ENCODE assay signal across 8 mouse cellular contexts in genomic region chr19:5877618-5878361, GRCm38 (mm10). TPM values are rescaled to one million over a fixed set of nuclear protein-coding genes. Genes with fewer than 3 reads are reported as not detected.
DNase-seq lines count a peak whose midpoint lies in the region; ATAC-seq and TF ChIP-seq lines count a peak whose summit lies in the region.

Gene Slc25a45 (plus strand): TSS chr19:5877808.

- 41% methylated on average over 15 of the region's 15 CpGs for WGBS in forebrain, embryonic 12.5 days
- 32% methylated on average over 15 of the region's 15 CpGs for WGBS in heart, embryonic 16.5 days
- 25% methylated on average over 15 of the region's 15 CpGs for WGBS in liver, embryonic 15.5 days (ENCODE audit: insufficient replicate concordance)
- WGBS in neural tube, embryonic 13.5 days = 44% methylated on average over 15 of the region's 15 CpGs

- DNase-seq in c-Kit-positive CD71-positive TER-119-negative erythroid progenitor cells, embryonic 14.5 days (ENCODE audit: low read depth) = peak; percentile 42
- peak; percentile 85 to 91 for DNase-seq in kidney, postnatal 4 days
- DNase-seq in testis, postnatal 10 days (ENCODE audit: low spot score) = peak; percentile 80

- ATAC-seq in forebrain, embryonic 12.5 days (ENCODE audit: low FRiP score) = peak; percentile 33; the same call in 1 of the 2 replicates
- peak; percentile 66; the same call in 1 of the 2 replicates for ATAC-seq in heart, embryonic 16.5 days (replicated peaks; ENCODE audit: extremely low read depth, insufficient read depth, low FRiP score)
- ATAC-seq in liver, embryonic 15.5 days (ENCODE audit: insufficient read depth) = peak; percentile 53
- no peak for ATAC-seq in neural tube, embryonic 13.5 days (ENCODE audit: low read depth)

- H3K27me3 ChIP-seq in E14TG2a.4 (ENCODE audit: insufficient read depth, low read length) = no peaks in the 10 kb centered on the region
- H3K27me3 ChIP-seq in forebrain, embryonic 12.5 days = no peaks in the 10 kb centered on the region
- H3K27me3 ChIP-seq in heart, embryonic 16.5 days (ENCODE audit: control insufficient read depth, insufficient read depth, low read length) = no peaks in the 10 kb centered on the region
- no peaks in the 10 kb centered on the region for H3K27me3 ChIP-seq in liver, embryonic 15.5 days
- H3K27me3 ChIP-seq in neural tube, embryonic 13.5 days = no peaks in the 10 kb centered on the region

- H3K9ac ChIP-seq in forebrain, embryonic 12.5 days = no peak within 1 kb of the TSS
- H3K9ac ChIP-seq in heart, embryonic 16.5 days (ENCODE audit: low read length) = peak within 1 kb of the TSS; percentile 73
- H3K9ac ChIP-seq in liver, embryonic 15.5 days = peak within 1 kb of the TSS; percentile 43
- H3K9ac ChIP-seq in neural tube, embryonic 13.5 days = peak within 1 kb of the TSS; percentile 41

- H3K4me2 ChIP-seq in forebrain, embryonic 12.5 days = 0 out of 2 replicates have a peak within 1 kb of the TSS, but pooled peaks have one; percentile 0
- peak within 1 kb of the TSS; percentile 58 for H3K4me2 ChIP-seq in heart, embryonic 16.5 days (ENCODE audit: low read depth, low read length)
- peak within 1 kb of the TSS; percentile 48 for H3K4me2 ChIP-seq in liver, embryonic 15.5 days
- peak within 1 kb of the TSS; percentile 28 for H3K4me2 ChIP-seq in neural tube, embryonic 13.5 days

- peak; percentile 42; the same call in 1 of the 2 replicates for TF ChIP-seq CTCF in E14TG2a.4 (conservative IDR thresholded peaks at IDR 0.05; ENCODE audit: low read length)

- peak within 1 kb of the TSS; percentile 43 for H3K4me3 ChIP-seq in E14TG2a.4 (replicated peaks; ENCODE audit: low read length)
- no peak within 1 kb of the TSS for H3K4me3 ChIP-seq in forebrain, embryonic 12.5 days (replicated peaks)
- H3K4me3 ChIP-seq in heart, embryonic 16.5 days (ENCODE audit: low read length) = peak within 1 kb of the TSS; percentile 43
- peak within 1 kb of the TSS; percentile 36 for H3K4me3 ChIP-seq in liver, embryonic 15.5 days (replicated peaks)
- H3K4me3 ChIP-seq in neural tube, embryonic 13.5 days = no peak within 1 kb of the TSS

- 0 out of 2 replicates have a peak within 1 kb of the TSS, but pooled peaks have one; percentile 31 for H3K27ac ChIP-seq in forebrain, embryonic 12.5 days
- peak within 1 kb of the TSS; percentile 88 for H3K27ac ChIP-seq in heart, embryonic 16.5 days (ENCODE audit: low read length)
- H3K27ac ChIP-seq in liver, embryonic 15.5 days (replicated peaks) = peak within 1 kb of the TSS; percentile 74
- H3K27ac ChIP-seq in neural tube, embryonic 13.5 days (replicated peaks) = peak within 1 kb of the TSS; percentile 59; the same call in 1 of the 2 replicates

- no peaks in the 10 kb centered on the region for H3K9me3 ChIP-seq in E14TG2a.4 (ENCODE audit: low read length)
- H3K9me3 ChIP-seq in forebrain, embryonic 12.5 days = no peaks in the 10 kb centered on the region
- H3K9me3 ChIP-seq in heart, embryonic 16.5 days (replicated peaks; ENCODE audit: control insufficient read depth, low read length) = no peaks in the 10 kb centered on the region
- no peaks in the 10 kb centered on the region for H3K9me3 ChIP-seq in liver, embryonic 15.5 days (replicated peaks)
- H3K9me3 ChIP-seq in neural tube, embryonic 13.5 days = no peaks in the 10 kb centered on the region

- peaks cover 12% of the 10 kb centered on the region for H3K36me3 ChIP-seq in E14TG2a.4 (ENCODE audit: insufficient read depth, low read length)
- peaks cover 5% of the 10 kb centered on the region; the same call in 1 of the 2 replicates for H3K36me3 ChIP-seq in forebrain, embryonic 12.5 days (replicated peaks)
- no peaks in the 10 kb centered on the region for H3K36me3 ChIP-seq in heart, embryonic 16.5 days (ENCODE audit: control insufficient read depth, insufficient read depth)
- H3K36me3 ChIP-seq in liver, embryonic 15.5 days (replicated peaks) = no peaks in the 10 kb centered on the region
- no peaks in the 10 kb centered on the region for H3K36me3 ChIP-seq in neural tube, embryonic 13.5 days

- peaks cover 60% of the 10 kb centered on the region for H3K4me1 ChIP-seq in E14TG2a.4 (replicated peaks; ENCODE audit: low read depth, low read length)
- peaks cover 33% of the 10 kb centered on the region for H3K4me1 ChIP-seq in forebrain, embryonic 12.5 days
- H3K4me1 ChIP-seq in heart, embryonic 16.5 days (ENCODE audit: control insufficient read depth, insufficient read depth, low read length) = peaks cover 36% of the 10 kb centered on the region
- peaks cover 84% of the 10 kb centered on the region for H3K4me1 ChIP-seq in liver, embryonic 15.5 days (replicated peaks)
- peaks cover 38% of the 10 kb centered on the region for H3K4me1 ChIP-seq in neural tube, embryonic 13.5 days (replicated peaks)

RNA-seq across cellular contexts. Expression of gene Slc25a45, which starts in this region (rescaled TPM):
- polyA plus RNA-seq in forebrain, embryonic 12.5 days (2016; fragmentation: Nextera tagmentation; extraction: Ambion mirVana) = 1.3 and 1.8 TPM in 2 replicates
- polyA plus RNA-seq in heart, embryonic 16.5 days (2015; fragmentation: Nextera tagmentation; extraction: Ambion mirVana) = 4.6 and 5.0 TPM in 2 replicates
- 7.1 and 7.9 TPM in 2 replicates for polyA plus RNA-seq in liver, embryonic 15.5 days (2015; fragmentation: Nextera tagmentation; extraction: Ambion mirVana)
- 1.6 and 2.3 TPM in 2 replicates for polyA plus RNA-seq in neural tube, embryonic 13.5 days (2015; fragmentation: Nextera tagmentation; extraction: Ambion mirVana)

Comparison
In these comparisons a context has a peak if more than half of its experiments do, and no peak if none do; other contexts are left out.
1. H3K4me3 ChIP-seq: peak in E14TG2a.4 (single experiment), heart, embryonic 16.5 days (single experiment) and liver, embryonic 15.5 days (single experiment); none in forebrain, embryonic 12.5 days (single experiment) and neural tube, embryonic 13.5 days (single experiment).
2. H3K27ac ChIP-seq: peak in every context shown above with its lines; median percentile 88 in heart, embryonic 16.5 days; 74 in liver, embryonic 15.5 days; 59 in neural tube, embryonic 13.5 days; 31 in forebrain, embryonic 12.5 days.
3. H3K4me2 ChIP-seq: peak in every context shown above with its lines; median percentile 58 in heart, embryonic 16.5 days; 48 in liver, embryonic 15.5 days; 28 in neural tube, embryonic 13.5 days; 0 in forebrain, embryonic 12.5 days.
4. Peak in every context shown above with its lines, with median percentiles within 50 percentile points of each other: DNase-seq.